Mouse (Mus musculus): ENCODE results near the gene Trim17.

GRCm38 (mm10) chr11:58944136-58944535, 10.3 kb upstream of the Trim17 start:
- no peak for TF ChIP-seq CTCF (IDR thresholded peaks at IDR 0.05; ENCODE audit: insufficient read depth, low read depth, low read length)
- TF ChIP-seq POLR2A (IDR thresholded peaks at IDR 0.05; ENCODE audit: insufficient read depth, low read depth, low read length), result no peak
